Mouse (Mus musculus) CD4-positive, CD25-positive, alpha-beta regulatory T cell, adult 2 months (primary cell): ENCODE measurements around the gene Adgra1.

Experiments
- DNase-seq: peaks from one replicate; pipeline ENCODE4 v3.0.0-alpha.2; 2012; ENCODE audit warnings: low read depth, low spot score

Adgra1 gene

DNA sequence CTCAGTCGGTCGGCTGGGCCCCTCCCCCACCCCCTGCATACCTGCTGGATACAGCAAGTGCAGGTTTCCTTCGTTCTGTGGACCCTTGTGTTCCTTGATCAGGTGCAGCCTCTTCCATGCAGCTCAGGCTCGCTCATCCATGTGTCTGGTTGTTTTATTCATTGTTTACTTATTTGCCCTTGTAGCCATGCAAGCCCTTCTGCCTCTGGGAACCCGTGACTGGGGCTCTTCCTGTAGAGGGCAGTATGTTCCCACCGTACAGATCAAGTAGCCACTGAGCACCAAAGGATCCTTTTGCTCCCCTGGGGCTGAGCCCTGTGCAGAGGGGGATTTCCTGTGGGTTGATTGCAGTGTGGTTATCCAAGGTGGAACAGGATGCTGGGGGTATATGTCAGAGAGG is 71.7 kb downstream of the Adgra1 start:
- DNase-seq = peak; percentile 82

DNA sequence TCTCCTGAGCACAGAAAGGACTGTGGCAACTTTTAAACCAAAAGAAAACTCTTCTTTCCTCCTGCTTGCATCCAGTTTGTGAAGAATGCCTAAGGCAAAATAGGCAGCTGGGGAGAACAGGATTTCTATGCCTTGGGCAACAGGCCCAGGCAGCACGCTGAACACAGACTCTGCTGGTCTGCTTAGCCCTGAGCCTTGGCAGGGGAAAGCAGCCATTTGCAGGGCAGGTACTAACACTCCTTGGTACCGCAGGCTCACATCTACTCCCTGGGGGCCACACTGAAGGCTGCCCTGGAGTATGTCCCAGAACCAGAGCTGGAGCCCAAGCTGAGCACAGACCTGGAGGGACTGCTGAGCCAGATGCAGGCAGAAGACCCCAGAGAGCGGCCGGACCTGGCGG is 74.2 kb downstream of the Adgra1 start:
- no peak for DNase-seq

DNA sequence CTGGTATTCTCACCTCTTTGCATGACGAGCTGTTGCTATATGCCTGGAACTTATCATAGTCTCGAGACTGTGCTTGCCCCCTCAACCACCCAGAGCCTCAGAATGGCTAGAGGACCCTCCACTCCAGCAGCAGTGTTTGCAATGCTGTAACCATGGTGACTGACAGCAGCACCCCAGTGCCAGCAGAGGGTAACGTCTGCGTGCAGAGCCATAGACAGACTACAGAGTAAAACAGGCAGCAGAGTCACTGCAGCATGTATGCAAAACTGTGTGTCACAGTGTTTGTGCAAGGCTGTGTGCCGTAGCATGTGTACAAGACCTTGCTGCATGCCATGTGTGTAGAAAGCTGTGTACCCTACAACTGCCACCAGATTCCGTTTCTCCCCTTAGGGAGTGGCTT is 75.5 kb downstream of the Adgra1 start:
- DNase-seq = no peak

DNA sequence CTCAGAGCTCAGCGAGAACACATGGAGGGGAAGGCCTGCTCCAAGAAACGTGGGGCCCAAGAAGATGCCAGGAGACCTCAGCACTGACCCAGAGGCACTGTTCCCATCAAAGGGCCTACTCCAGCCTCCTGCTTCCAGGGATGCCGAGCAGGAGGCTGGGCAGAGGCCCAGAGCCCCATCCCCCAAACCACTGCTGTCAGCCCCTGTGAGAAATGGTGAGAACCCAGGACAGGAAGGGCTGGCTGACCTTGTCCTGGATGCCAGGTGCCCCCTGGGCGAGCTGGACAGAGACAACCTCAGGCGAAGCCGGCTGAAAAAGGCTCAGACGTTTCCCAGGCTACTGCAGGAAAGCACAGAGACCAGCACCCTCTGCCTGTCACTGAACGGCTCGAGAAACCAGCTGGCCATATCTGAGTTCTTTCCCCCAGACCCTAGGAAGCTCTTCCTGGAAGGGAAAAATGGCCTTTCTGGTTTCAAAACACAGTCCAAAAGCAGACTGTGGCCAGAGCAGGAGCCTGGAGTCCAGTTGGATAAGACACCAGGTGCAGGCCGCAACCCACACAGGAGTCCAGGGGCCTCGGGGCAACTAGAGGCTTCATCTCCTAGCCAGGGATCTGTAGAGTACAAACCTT is 76.3 kb downstream of the Adgra1 start:
- no peak for DNase-seq

DNA sequence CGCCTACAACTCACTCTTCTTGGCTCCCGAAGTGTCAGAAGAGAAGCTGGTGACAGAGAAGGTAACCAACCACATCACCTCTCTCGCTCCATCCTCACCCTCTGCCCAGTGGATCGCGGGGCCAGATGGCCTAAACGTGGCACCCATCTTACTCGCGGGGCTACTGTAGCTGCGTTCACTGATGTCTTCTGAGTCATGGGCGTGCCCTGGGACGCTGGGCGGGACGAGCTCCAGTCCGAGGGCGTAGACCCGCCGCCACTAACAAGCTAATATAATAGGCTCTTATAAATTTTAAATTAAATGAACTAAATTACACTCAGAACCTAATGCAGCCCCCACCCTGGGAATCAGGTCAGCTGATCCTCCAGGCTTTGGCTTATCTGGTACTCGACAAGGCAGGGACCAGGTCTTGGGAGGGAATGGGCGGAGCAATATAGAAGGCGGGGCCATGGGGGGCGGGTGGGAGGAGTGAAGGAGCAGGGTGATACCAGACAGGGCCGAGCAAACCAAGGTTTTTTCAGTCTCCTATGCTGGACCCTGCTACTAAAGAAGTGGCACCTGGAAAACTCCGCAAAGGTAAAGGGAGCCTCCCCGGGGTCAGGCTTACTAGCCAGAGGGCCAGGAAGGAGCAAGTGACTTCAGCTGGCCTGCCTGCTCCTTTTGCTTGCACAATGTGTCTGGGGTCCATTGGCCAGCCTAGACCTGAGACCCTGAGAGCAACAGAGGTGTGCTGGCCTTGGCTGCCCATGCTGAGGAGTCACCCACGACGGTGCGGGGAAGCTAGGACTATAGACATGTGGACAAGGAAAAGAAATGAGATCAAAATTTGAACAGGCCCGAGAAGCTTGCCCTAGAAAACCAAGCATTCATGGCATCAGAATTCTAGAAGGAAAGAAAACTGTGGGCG is 80.4 kb downstream of the Adgra1 start:
- DNase-seq = peak; percentile 58

DNA sequence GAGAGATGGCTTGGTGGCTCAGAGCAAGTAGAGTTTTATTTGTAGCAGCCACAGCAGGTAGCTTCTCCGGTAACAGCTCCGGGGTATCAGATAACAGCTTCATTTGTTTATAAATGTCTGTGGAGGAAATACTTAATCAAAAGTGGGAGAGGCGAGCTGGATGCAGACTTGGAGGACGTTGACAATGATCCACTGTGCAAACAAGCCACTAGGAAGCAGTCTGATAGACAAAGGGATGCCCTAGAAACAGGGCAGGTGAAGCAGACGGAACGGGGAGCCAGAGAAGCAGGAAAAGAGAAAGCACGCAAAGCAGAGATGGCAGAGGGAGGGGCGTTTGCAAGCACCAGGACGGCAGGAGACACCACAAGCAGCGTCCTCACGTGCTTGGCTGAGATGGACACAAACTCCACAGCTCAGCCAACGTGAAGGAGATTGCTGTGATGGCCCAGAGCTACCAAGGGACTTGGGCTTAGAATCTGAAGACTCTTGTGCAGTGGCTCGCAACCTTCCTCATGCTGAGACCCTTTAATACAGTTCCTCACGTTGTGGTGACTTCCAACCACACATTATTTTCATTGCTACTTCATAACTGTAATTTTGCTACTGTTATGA is 81.8 kb downstream of the Adgra1 start:
- DNase-seq = peak; percentile 26

DNA sequence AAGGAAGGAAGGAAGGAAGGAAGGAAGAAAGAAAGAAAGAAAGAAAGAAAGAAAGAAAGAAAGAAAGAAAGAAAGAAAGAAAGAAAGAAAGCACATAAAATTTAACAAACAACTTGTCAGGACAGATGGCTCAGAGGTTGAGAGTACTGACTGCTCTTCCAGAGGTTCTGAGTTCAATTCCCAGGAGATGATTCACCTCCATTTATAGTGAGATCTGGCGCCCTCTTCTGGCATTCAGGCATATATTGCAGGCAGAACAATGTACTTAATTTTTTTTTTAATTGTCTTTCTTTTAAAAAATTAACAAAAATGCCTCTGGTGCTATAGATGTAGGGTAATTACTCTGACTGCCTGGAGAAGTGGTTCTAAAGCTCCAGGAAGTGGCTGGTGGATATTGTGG is 82.4 kb downstream of the Adgra1 start:
- DNase-seq = peak; percentile 55

DNA sequence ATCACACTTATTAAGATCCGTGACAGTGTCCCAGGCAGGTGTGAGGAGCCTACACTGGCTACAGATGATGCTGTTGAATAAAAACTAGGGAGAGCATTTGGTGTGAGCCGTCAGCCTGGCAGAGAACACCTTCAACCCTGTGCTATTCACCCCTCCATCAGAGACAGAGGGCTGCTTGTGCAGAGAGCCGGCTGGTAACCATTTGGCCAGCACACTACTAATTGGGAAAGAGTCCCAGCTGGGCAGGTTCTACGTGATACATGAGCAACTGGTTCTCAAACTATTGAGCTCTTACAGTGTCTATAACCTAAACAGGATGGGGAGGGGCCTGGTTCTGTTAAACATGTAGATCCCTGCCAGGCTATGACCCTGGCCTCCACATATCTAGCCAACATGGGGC is 84.3 kb downstream of the Adgra1 start:
- DNase-seq = no peak
